Mouse (Mus musculus): ENCODE measurements around the gene Gm20865. TPM values are rescaled to one million over a fixed set of nuclear protein-coding genes. Genes with fewer than 3 reads are reported as not detected.
"Not testable (repeated sequence)": the region's sequence is repeated elsewhere in the genome, so short reads cannot be mapped to it uniquely, and the experiment has no call there.

Gene Gm20865
- polyA plus RNA-seq (2015; fragmentation: Nextera tagmentation; extraction: Ambion mirVana) = not detected in 2 replicates

DNA sequence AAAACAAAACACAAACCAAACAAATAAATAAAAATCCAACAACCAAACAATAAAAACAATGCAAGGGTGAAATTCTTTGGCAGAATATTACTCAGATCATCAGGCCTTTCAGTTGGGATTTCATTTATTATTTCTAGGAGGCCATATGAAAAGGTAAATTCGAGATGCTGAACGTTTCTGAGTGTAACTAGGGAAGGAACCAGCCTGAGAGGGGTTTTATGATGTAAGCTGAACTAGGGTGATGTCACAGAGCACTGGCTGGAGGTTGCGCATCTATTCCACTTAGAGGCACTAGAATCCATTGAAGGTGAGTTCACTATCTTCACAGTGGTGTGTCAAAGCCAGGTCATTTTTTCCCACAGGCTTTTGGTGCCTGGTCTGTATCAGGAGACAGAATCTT lies at the start of gene Gm20865:
Gene Gm20865, plus strand, starts transcription at position 301 of the 400 bp plus-strand sequence.
- WGBS = no CpG with 5 or more reads among the region's 3 CpGs
- H3K4me3 ChIP-seq = not testable (repeated sequence)

More for the DNA sequence above, at the start of gene Gm20865:
- H3K9ac ChIP-seq; H3K36me3 ChIP-seq (replicated peaks); H3K27ac ChIP-seq; H3K4me2 ChIP-seq; ATAC-seq (replicated peaks); H3K27me3 ChIP-seq (replicated peaks); H3K4me1 ChIP-seq; H3K9me3 ChIP-seq: not testable (repeated sequence)

Other genes starting within 250 kb of the Gm20865 start
- gene Gm29866, start 247.9 kb upstream of the Gm20865 start, polyA plus RNA-seq (2015; fragmentation: Nextera tagmentation; extraction: Ambion mirVana) = not detected in 2 replicates
- gene Gm20909, start 77.0 kb upstream of the Gm20865 start, polyA plus RNA-seq (2015; fragmentation: Nextera tagmentation; extraction: Ambion mirVana) = not detected in 2 replicates

All from midbrain, embryonic 15.5 days (tissue).